ENCODE assay signal across 19 mouse cellular contexts in genomic region chr14:103717979-103718378, GRCm38 (mm10).
"Had no signal": no experiment of that assay in that cellular context is flagged by ENCODE, and none has a peak within 500 bp of the region (broad histone marks: within the 10 kb centered on the region; RNA-seq: fewer than 3 reads in every experiment).

No protein-coding gene starts in this region.

- H3K27ac ChIP-seq: gastrocnemius, adult 2 months; heart, adult 2 months; hindbrain, embryonic 10.5 days; hindbrain, embryonic 13.5 days; hindbrain, embryonic 15.5 days; hindbrain, postnatal 0 days; kidney, embryonic 15.5 days; kidney, postnatal 0 days; limb, embryonic 12.5 days; liver, embryonic 13.5 days had no signal

- H3K36me3 ChIP-seq: heart, embryonic 12.5 days; hindbrain, embryonic 10.5 days; hindbrain, embryonic 13.5 days; hindbrain, embryonic 15.5 days; kidney, embryonic 15.5 days; limb, embryonic 12.5 days; liver, embryonic 13.5 days had no signal

- H3K4me3 ChIP-seq: heart, adult 2 months; heart, embryonic 12.5 days; hindbrain, embryonic 10.5 days; hindbrain, embryonic 13.5 days; hindbrain, embryonic 15.5 days; kidney, embryonic 15.5 days; limb, embryonic 12.5 days; liver, embryonic 13.5 days had no signal

- H3K9me3 ChIP-seq: hindbrain, embryonic 10.5 days; hindbrain, embryonic 13.5 days; hindbrain, embryonic 15.5 days; kidney, embryonic 15.5 days; liver, embryonic 13.5 days had no signal

- H3K4me1 ChIP-seq: heart, embryonic 12.5 days had no signal

- H3K27me3 ChIP-seq: heart, embryonic 12.5 days; hindbrain, embryonic 13.5 days; hindbrain, embryonic 15.5 days; limb, embryonic 12.5 days; liver, embryonic 13.5 days had no signal

- H3K9ac ChIP-seq: heart, embryonic 12.5 days; hindbrain, embryonic 13.5 days; hindbrain, embryonic 15.5 days; kidney, embryonic 15.5 days; limb, embryonic 12.5 days; liver, embryonic 13.5 days had no signal

- H3K4me2 ChIP-seq: heart, embryonic 12.5 days; hindbrain, embryonic 13.5 days; hindbrain, embryonic 15.5 days; kidney, embryonic 15.5 days; limb, embryonic 12.5 days; liver, embryonic 11.5 days; liver, embryonic 13.5 days had no signal

- DNase-seq: gastrocnemius, adult 2 months; gastrocnemius, postnatal 10 days; gastrocnemius, postnatal 25 days; kidney, adult 11 months; kidney, postnatal 14 days; layer of hippocampus, adult 9-11 months; layer of hippocampus, postnatal 36 days; left cerebral cortex, postnatal 4 days; liver, embryonic 13.5 days had no signal
